8 mouse cellular contexts compared by ENCODE assay signal in the genomic region with DNA sequence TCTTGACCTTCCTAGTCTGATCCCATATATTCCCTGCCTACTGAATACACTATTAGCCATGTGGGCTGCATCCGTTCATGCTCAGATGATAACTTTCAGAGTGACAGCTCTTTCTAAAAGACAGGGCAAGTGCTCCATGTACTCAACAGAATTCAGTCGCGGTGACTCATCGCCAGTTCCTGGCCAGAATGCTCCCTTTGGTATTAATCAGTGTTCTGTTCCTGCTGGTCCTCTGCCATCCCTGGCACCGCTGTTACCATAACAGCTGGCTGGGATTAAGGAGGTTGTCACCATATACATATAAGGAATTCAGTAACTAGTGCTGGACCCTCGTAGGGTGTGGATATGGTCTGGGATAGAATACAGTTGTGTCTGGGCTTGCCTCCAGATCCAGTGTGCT. TPM values are rescaled to one million over a fixed set of nuclear protein-coding genes. Genes with fewer than 3 reads are reported as not detected.
DNase-seq lines count a peak whose midpoint lies in the region; ATAC-seq and TF ChIP-seq lines count a peak whose summit lies in the region.

No protein-coding gene starts in this region.

- peak; percentile 19 for DNase-seq in kidney, postnatal 0 days (ENCODE audit: low spot score)
- DNase-seq in kidney, postnatal 36 days = no peak
- peak; percentile 92 for DNase-seq in fibroblast of lung, adult 2 months (ENCODE audit: low read depth)
- peak; percentile 81 for DNase-seq in heart, postnatal 36 days
- no peak for DNase-seq in thymus, postnatal 4 days
- DNase-seq in left cerebral cortex, postnatal 10 days (ENCODE audit: extremely low spot score in 1 of 2, low spot score in 2 of 2) = no peak
- DNase-seq in embryo, embryonic 9.5 days (ENCODE audit: extremely low spot score) = no peak

- no peak overlapping the region for H3K4me2 ChIP-seq in kidney, postnatal 0 days (ENCODE audit: low read length)
- H3K4me2 ChIP-seq in stomach, embryonic 14.5 days (replicated peaks; ENCODE audit: low read depth, low read length) = no peak overlapping the region

- peaks cover 10% of the 10 kb centered on the region; the same call in 1 of the 2 replicates for H3K4me1 ChIP-seq in kidney, postnatal 0 days (replicated peaks; ENCODE audit: insufficient read depth, low read length)
- H3K4me1 ChIP-seq in stomach, embryonic 14.5 days (ENCODE audit: control insufficient read depth, insufficient read depth, low read length) = 0 out of 2 replicates have a peak, but pooled peaks cover 6% of the 10 kb centered on the region

- WGBS in kidney, postnatal 0 days = 73% methylated on average over 6 of the region's 6 CpGs
- 52% methylated on average over 6 of the region's 6 CpGs for WGBS in stomach, embryonic 14.5 days

- H3K27ac ChIP-seq in kidney, postnatal 0 days = no peak overlapping the region
- no peak overlapping the region; the same call in 1 of the 2 replicates for H3K27ac ChIP-seq in stomach, embryonic 14.5 days (ENCODE audit: low read length)

- intact Hi-C loops in heart, postnatal 36 days (cut with DNase I) = no loop called here
- intact Hi-C loops in left cerebral cortex, postnatal 10 days (cut with DNase I) = no loop called here

- ATAC-seq in kidney, postnatal 0 days (replicated peaks; ENCODE audit: low FRiP score, low read depth) = 0 out of 2 replicates have a peak, but pooled peaks have one; percentile 36
- ATAC-seq in stomach, embryonic 14.5 days (ENCODE audit: insufficient number of reproducible peaks, insufficient read depth, low FRiP score, low read depth) = peak; percentile 83; the same call in 1 of the 2 replicates

- H3K9ac ChIP-seq in kidney, postnatal 0 days (ENCODE audit: low read depth, low read length) = no peak overlapping the region
- no peak overlapping the region for H3K9ac ChIP-seq in stomach, embryonic 14.5 days (replicated peaks; ENCODE audit: low read depth, low read length)

- no peaks in the 10 kb centered on the region for H3K27me3 ChIP-seq in kidney, postnatal 0 days (ENCODE audit: insufficient read depth, low read length)
- H3K27me3 ChIP-seq in stomach, embryonic 14.5 days (ENCODE audit: control insufficient read depth, insufficient read depth, low read length) = no peaks in the 10 kb centered on the region

- no peak overlapping the region for H3K4me3 ChIP-seq in kidney, postnatal 0 days (replicated peaks; ENCODE audit: low read depth, low read length)
- H3K4me3 ChIP-seq in stomach, embryonic 14.5 days (ENCODE audit: low read depth, low read length) = no peak overlapping the region

- no peaks in the 10 kb centered on the region for H3K9me3 ChIP-seq in kidney, postnatal 0 days (replicated peaks; ENCODE audit: low read length)
- H3K9me3 ChIP-seq in stomach, embryonic 14.5 days (ENCODE audit: control insufficient read depth, low read depth, low read length) = no peaks in the 10 kb centered on the region

- no peak for TF ChIP-seq CTCF in kidney, postnatal 0 days (IDR thresholded peaks at IDR 0.05; ENCODE audit: low read depth)

- H3K36me3 ChIP-seq in kidney, postnatal 0 days (ENCODE audit: insufficient read depth, low read length) = no peaks in the 10 kb centered on the region
- no peaks in the 10 kb centered on the region for H3K36me3 ChIP-seq in stomach, embryonic 14.5 days (ENCODE audit: control insufficient read depth, insufficient read depth, low read length)

RNA-seq across cellular contexts. Expression of gene Itga8, which starts 23.7 kb away (rescaled TPM):
- polyA plus RNA-seq in kidney, postnatal 0 days (2015; fragmentation: Nextera tagmentation; extraction: Ambion mirVana) = 37.4 and 40.3 TPM in 2 replicates
- 1 to 10 TPM; 5.9 to 6.8 TPM for total RNA-seq in heart, postnatal 36 days (2021)
- polyA plus RNA-seq in stomach, embryonic 14.5 days (2014; fragmentation: Nextera tagmentation; extraction: Ambion mirVana) = 24.7 and 26.5 TPM in 2 replicates
- 1 to 10 TPM; 5.1 to 5.4 TPM for total RNA-seq in left cerebral cortex, postnatal 10 days (2021)

Comparison
In these comparisons a context has a peak if more than half of its experiments do, and no peak if none do; other contexts are left out.
1. DNase-seq: peak in kidney, postnatal 0 days (single experiment), fibroblast of lung, adult 2 months (single experiment) and heart, postnatal 36 days (2 of 2); none in kidney, postnatal 36 days (0 of 2), thymus, postnatal 4 days (single experiment), left cerebral cortex, postnatal 10 days (0 of 2) and embryo, embryonic 9.5 days (single experiment).